Mouse (Mus musculus) heart, embryonic 11.5 days (tissue): ENCODE results near the gene Actl10. TPM values are rescaled to one million over a fixed set of nuclear protein-coding genes. Genes with fewer than 3 reads are reported as not detected.

Experiments
- ATAC-seq: fragments of 200-750 bp; cut with Nextera tagmentation; replicated peaks from 2 replicates; pipeline ENCODE4 v1.8.0; 2017; ENCODE audit warnings: moderate library complexity; ENCODE audit not compliant: insufficient number of reproducible peaks, low FRiP score, low TSS enrichment
- H3K27ac ChIP-seq: fragments of 300-500 bp; sonication (generic); 2 replicates; pipeline ENCODE4 v1.5.1; 2014; ENCODE audit warnings: mild to moderate bottlenecking, low read depth, low read length
- H3K27me3 ChIP-seq: fragments of 300-500 bp; sonication (generic); 2 replicates; pipeline ENCODE4 v1.6.1; 2014; ENCODE audit warnings: mild to moderate bottlenecking, low read length, mixed read lengths; ENCODE audit not compliant: control insufficient read depth, insufficient read depth
- H3K36me3 ChIP-seq: fragments of 300-500 bp; sonication (generic); 2 replicates; pipeline ENCODE4 v1.6.1; 2014; ENCODE audit warnings: mild to moderate bottlenecking, low read length, moderate library complexity, mixed read lengths; ENCODE audit not compliant: control insufficient read depth, insufficient read depth
- H3K4me1 ChIP-seq: fragments of 300-500 bp; sonication (generic); 2 replicates; pipeline ENCODE4 v1.6.1; 2014; ENCODE audit warnings: low read length; ENCODE audit not compliant: control insufficient read depth, insufficient read depth
- H3K4me2 ChIP-seq: fragments of 300-500 bp; sonication (generic); 2 replicates; pipeline ENCODE4 v1.6.1; 2014; ENCODE audit warnings: mild to moderate bottlenecking, moderate library complexity
- H3K4me3 ChIP-seq: fragments of 300-500 bp; sonication (generic); 2 replicates; pipeline ENCODE4 v1.5.1; 2014; ENCODE audit warnings: low read depth, low read length
- H3K9ac ChIP-seq: fragments of 300-500 bp; sonication (generic); 2 replicates; pipeline ENCODE4 v1.6.1; 2014; ENCODE audit warnings: mild to moderate bottlenecking, low read depth, low read length, moderate library complexity
- H3K9me3 ChIP-seq: fragments of 300-500 bp; sonication (generic); replicated peaks from 2 replicates; pipeline ENCODE4 v1.6.1; 2016; ENCODE audit warnings: low read length; ENCODE audit not compliant: control insufficient read depth
- WGBS: fragments of 180-500 bp; shearing (Covaris S2); extraction: QIAGEN DNeasy Blood & Tissue Kit; methylation state at CpG from one replicate; pipeline ENCODE4 v1.1.7; 2014; ENCODE audit not compliant: insufficient replicate concordance; 5-methylcytosine and 5-hydroxymethylcytosine counted together
- polyA plus RNA-seq: library from polyadenylated mRNA; unstranded; fragments of >200 nt; fragmentation: Nextera tagmentation; extraction: Ambion mirVana; gene quantifications from 2 replicates; pipeline ENCODE4 v1.2.1, GENCODE M21; 2014

Actl10 gene
- not detected in 2 replicates for polyA plus RNA-seq

DNA sequence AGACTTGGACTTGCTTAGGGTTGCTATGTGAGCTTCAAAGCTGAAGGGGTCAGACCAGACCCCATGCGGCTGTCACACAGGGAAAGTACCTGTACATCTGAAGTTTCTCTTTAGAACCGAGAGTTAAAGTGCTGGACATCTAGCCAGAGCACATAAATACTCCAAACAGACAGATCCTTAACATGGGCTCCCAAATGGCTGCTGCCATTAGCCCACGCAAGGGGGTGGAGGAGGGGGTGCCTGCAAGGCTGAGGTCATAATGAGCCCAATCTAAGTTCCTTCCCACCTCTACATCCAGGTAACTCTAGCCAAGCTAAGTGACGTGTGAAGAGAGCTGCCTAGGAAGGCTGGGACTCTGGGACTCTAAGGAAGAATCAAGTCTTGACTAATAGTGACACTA is at the start of gene Actl10:
TSS of gene Actl10 (plus strand) at position 301 of the 400 bp plus-strand sequence.
- ATAC-seq, result no peak
- H3K9ac ChIP-seq, result no peak within 1 kb of the TSS
- H3K4me2 ChIP-seq, result peak within 1 kb of the TSS; percentile 60
- peaks cover 28% of the 10 kb centered on the region for H3K27me3 ChIP-seq
- H3K4me3 ChIP-seq, result peak within 1 kb of the TSS; percentile 20
- no peaks in the 10 kb centered on the region for H3K9me3 ChIP-seq
- H3K4me1 ChIP-seq, result peaks cover 12% of the 10 kb centered on the region; the same call in 1 of the 2 replicates
- no peaks in the 10 kb centered on the region for H3K36me3 ChIP-seq
- H3K27ac ChIP-seq, result no peak within 1 kb of the TSS
- 80% methylated on average over 4 of the region's 4 CpGs for WGBS

- Histone ChIP-seq H3K4me1 (no peaks in the 10 kb centered on the region), H3K9ac (no peak overlapping the region), H3K4me3 (no peak overlapping the region), H3K27me3 (no peaks in the 10 kb centered on the region), H3K4me2 (no peak overlapping the region), H3K9me3 (no peaks in the 10 kb centered on the region), H3K36me3 (peaks cover 6% of the 10 kb centered on the region; the same call in 1 of the 2 replicates), H3K27ac (no peak overlapping the region)
- no peak for ATAC-seq
- 85% methylated on average over 2 of the region's 2 CpGs for WGBS
These were observed 44.5 kb upstream of the Actl10 start for GRCm38 (mm10) chr2:154507076-154507475.

DNA sequence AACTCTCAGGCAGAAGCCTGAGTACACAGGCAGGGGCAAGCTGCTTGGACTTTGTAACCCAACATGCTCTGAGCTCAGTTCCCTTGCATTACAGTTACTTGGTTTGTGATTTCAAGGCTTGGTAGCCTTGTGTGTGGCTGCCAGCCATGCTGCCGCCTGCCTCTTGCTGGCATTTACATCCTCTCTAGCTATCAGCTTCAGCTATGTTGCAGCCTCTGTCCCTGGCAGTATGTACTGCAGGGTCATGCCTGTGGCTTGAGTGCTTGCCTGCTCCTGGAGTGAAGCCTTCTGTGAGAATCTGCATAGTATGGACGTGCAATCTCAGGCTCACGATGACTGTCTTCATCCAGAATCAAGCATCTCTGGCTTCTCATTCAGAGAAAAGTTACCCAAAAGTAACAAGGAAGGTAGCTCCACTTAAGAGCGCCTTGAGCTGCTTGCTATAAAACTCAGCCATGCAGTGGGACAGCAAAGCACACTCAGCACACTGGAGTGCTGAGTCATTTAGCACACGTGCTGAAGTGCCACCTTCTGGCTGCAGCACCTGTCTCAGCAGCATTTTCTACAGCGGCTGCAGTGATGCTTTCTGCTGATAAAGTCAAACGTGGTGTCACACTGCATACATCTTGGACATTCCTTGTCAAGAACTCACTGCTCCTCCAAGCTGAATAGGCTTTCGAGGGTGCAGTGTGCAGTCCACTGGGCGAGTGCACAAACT is 43.9 kb upstream of the Actl10 start:
- Histone ChIP-seq H3K27ac (no peak overlapping the region), H3K36me3 (peaks cover 6% of the 10 kb centered on the region; the same call in 1 of the 2 replicates), H3K9me3 (no peaks in the 10 kb centered on the region), H3K4me2 (no peak overlapping the region), H3K27me3 (no peaks in the 10 kb centered on the region), H3K9ac (no peak overlapping the region), H3K4me1 (no peaks in the 10 kb centered on the region), H3K4me3 (no peak overlapping the region)
- 61% methylated on average over 9 of the region's 9 CpGs for whole genome bisulfite sequencing
- no peak for ATAC-seq

DNA sequence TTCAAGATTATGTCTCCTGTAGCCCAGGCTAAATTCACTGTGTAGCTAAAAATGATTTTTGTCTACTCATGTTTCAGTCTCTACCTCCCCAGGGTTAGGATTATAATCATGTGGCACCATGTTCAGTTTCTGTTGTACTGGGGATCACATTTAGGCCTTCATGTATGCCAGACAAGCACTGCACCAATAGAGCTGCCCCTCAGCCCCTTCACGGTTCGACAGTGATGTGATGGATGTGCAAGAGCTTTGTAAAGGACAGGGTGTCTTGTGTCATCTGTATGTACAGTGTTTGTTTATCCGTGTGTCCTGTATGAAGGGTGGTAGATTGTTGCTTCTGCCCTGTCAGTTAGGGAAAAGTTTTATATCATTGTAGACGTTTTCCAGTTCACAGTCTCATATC is 43.1 kb upstream of the Actl10 start:
- no peaks in the 10 kb centered on the region for H3K4me1 ChIP-seq
- no peak overlapping the region for H3K4me2 ChIP-seq
- H3K36me3 ChIP-seq, result peaks cover 5% of the 10 kb centered on the region; the same call in 1 of the 2 replicates
- ATAC-seq, result no peak
- H3K27ac ChIP-seq, result no peak overlapping the region
- no peak overlapping the region for H3K4me3 ChIP-seq
- no peaks in the 10 kb centered on the region for H3K9me3 ChIP-seq
- H3K27me3 ChIP-seq, result no peaks in the 10 kb centered on the region
- H3K9ac ChIP-seq, result no peak overlapping the region
- WGBS, result 89% methylated on average over 4 of the region's 4 CpGs

DNA sequence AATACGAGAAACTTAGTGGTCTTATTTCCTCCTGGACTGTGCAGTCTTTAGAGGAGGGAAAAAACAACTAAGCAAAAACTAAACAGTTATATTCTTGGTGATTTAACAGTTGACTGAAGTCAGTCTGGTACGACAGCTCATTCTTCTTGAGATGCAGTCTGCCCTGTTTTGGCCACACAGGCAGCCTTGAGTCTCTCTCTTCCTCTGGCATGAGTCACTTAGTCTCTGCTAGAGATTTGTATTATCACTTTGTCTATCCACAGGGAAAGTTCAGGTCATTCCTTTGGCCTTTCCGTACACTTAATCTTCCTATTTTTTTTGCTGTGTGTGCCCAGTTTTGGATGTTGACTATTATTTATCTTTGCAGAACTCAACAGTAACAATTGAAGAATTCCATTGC is 41.4 kb upstream of the Actl10 start:
- H3K27ac ChIP-seq, result no peak overlapping the region
- no peaks in the 10 kb centered on the region for H3K27me3 ChIP-seq
- H3K4me2 ChIP-seq, result no peak overlapping the region
- H3K4me3 ChIP-seq, result no peak overlapping the region
- no peaks in the 10 kb centered on the region for H3K9me3 ChIP-seq
- 76% methylated on average over 3 of the region's 3 CpGs for WGBS
- peaks cover 5% of the 10 kb centered on the region; the same call in 1 of the 2 replicates for H3K36me3 ChIP-seq
- no peak for ATAC-seq
- no peaks in the 10 kb centered on the region for H3K4me1 ChIP-seq
- H3K9ac ChIP-seq, result no peak overlapping the region

- H3K36me3 ChIP-seq, result peaks cover 4% of the 10 kb centered on the region; the same call in 1 of the 2 replicates
- WGBS, result 83% methylated on average over 3 of the region's 3 CpGs
- H3K27ac ChIP-seq, result no peak overlapping the region
- no peak overlapping the region for H3K4me2 ChIP-seq
- H3K4me3 ChIP-seq, result no peak overlapping the region
- ATAC-seq, result no peak
- no peaks in the 10 kb centered on the region for H3K9me3 ChIP-seq
- H3K27me3 ChIP-seq, result no peaks in the 10 kb centered on the region
- H3K9ac ChIP-seq, result no peak overlapping the region
- no peaks in the 10 kb centered on the region for H3K4me1 ChIP-seq
These were observed 34.6 kb upstream of the Actl10 start for GRCm38 (mm10) chr2:154516944-154517343.

GRCm38 (mm10) chr2:154517424-154517823 is 34.2 kb upstream of the Actl10 start:
- no peaks in the 10 kb centered on the region for H3K27me3 ChIP-seq
- no peak for ATAC-seq
- no peaks in the 10 kb centered on the region for H3K9me3 ChIP-seq
- H3K4me3 ChIP-seq, result no peak overlapping the region
- 80% methylated on average over 5 of the region's 5 CpGs for WGBS
- no peak overlapping the region for H3K4me2 ChIP-seq
- no peak overlapping the region for H3K9ac ChIP-seq
- no peak overlapping the region for H3K27ac ChIP-seq
- H3K4me1 ChIP-seq, result no peaks in the 10 kb centered on the region
- H3K36me3 ChIP-seq, result peaks cover 4% of the 10 kb centered on the region; the same call in 1 of the 2 replicates

DNA sequence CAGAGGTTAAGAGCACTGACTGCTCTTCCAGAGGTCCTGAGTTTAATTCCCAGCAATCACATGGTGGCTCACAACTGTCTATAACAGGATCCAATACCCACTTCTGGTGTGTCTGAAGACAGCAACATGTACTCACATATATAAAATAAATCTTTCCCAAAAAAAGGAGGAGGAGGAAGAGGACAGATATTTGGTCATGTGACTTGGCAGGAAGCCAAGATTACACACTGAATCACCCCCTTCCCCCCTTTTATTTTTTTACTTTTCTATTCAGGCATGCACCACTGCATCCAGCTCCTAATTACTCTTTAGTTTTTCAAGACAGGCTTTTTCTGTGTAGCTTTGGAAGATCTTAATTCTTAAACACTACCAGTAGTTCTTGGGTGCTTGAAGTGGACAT is 30.1 kb upstream of the Actl10 start:
- no peaks in the 10 kb centered on the region for H3K4me1 ChIP-seq
- no peak overlapping the region for H3K9ac ChIP-seq
- no peak overlapping the region for H3K4me3 ChIP-seq
- H3K27ac ChIP-seq, result no peak overlapping the region
- no peak for ATAC-seq
- no peak overlapping the region for H3K4me2 ChIP-seq
- peaks cover 17% of the 10 kb centered on the region for H3K36me3 ChIP-seq
- no peaks in the 10 kb centered on the region for H3K9me3 ChIP-seq
- no peaks in the 10 kb centered on the region for H3K27me3 ChIP-seq

- Histone ChIP-seq H3K4me2 (no peak overlapping the region), H3K4me3 (no peak overlapping the region), H3K27me3 (no peaks in the 10 kb centered on the region), H3K27ac (no peak overlapping the region), H3K9ac (no peak overlapping the region), H3K9me3 (no peaks in the 10 kb centered on the region), H3K4me1 (no peaks in the 10 kb centered on the region), H3K36me3 (peaks cover 17% of the 10 kb centered on the region)
- no peak for ATAC-seq
- WGBS, result 78% methylated on average over 5 of the region's 5 CpGs
These were observed 29.2 kb upstream of the Actl10 start for GRCm38 (mm10) chr2:154522334-154522733.
